Mouse (Mus musculus) gastrocnemius, postnatal 14 days (tissue): Measurements from ENCODE around the gene Afap1l2. TPM values are rescaled to one million over a fixed set of nuclear protein-coding genes. Genes with fewer than 3 reads are reported as not detected.
A peak's percentile ranks its signal among the peaks of the same experiment; 100 is the strongest.

Source experiments
- DNase-seq: peaks from one replicate; pipeline ENCODE4 v3.0.0; 2021; ENCODE audit warnings: mixed read lengths
- intact Hi-C: fragments of 180-260 bp; cut with DNase I; formaldehyde crosslinking; loops from one replicate; pipeline ENCODE4 v1.15.1; 2025; ENCODE audit warnings: low total_unique reads
- total RNA-seq, 2 experiments: library from RNA; stranded (reverse); gene quantifications; 2 replicates each; pipeline ENCODE4 v1.2.3; 2021

The Afap1l2 gene
- total RNA-seq, 2 experiments from 2014 or later, result 6.0 to 11.0 TPM

- intact Hi-C loops, result no loop called here
- no peak for DNase-seq
Measured at GRCm38 (mm10) chr19:57012068-57012467, 4.0 kb upstream of the Afap1l2 start.

- intact Hi-C loops, result no loop called here
- no peak for DNase-seq
Measured at GRCm38 (mm10) chr19:57010064-57010463, 2.0 kb upstream of the Afap1l2 start.

- DNase-seq, result no peak
- intact Hi-C loops, result loop anchor here (5.0 kb wide), 1 partner anchor 87 kb away; no protein-coding TSS in a partner anchor
Measured at GRCm38 (mm10) chr19:57009653-57010052, 1.6 kb upstream of the Afap1l2 start.

- intact Hi-C loops, result loop anchor here (5.0 kb wide), 1 partner anchor 85 kb away; no protein-coding TSS in a partner anchor
Measured at GRCm38 (mm10) chr19:57007291-57007690, 737 bp downstream of the Afap1l2 start.

GRCm38 (mm10) chr19:57006841-57007240, 1.2 kb downstream of the Afap1l2 start:
- no peak for DNase-seq
- intact Hi-C loops, result loop anchor here (5.0 kb wide), 1 partner anchor 85 kb away; no protein-coding TSS in a partner anchor

More at GRCm38 (mm10) chr19:57007291-57007690, 737 bp downstream of the Afap1l2 start:
- DNase-seq, result peak; percentile 69

GRCm38 (mm10) chr19:57005062-57005461, 3.0 kb downstream of the Afap1l2 start:
- intact Hi-C loops, result loop anchor here (5.0 kb wide), 1 partner anchor 83 kb away; no protein-coding TSS in a partner anchor
- peak; percentile 82 for DNase-seq

- DNase-seq, result no peak
Measured at GRCm38 (mm10) chr19:57003460-57003810, 4.6 kb downstream of the Afap1l2 start.

GRCm38 (mm10) chr19:57002741-57003459, 5.1 kb downstream of the Afap1l2 start:
- intact Hi-C loops, result no loop called here
- no peak for DNase-seq

More at GRCm38 (mm10) chr19:57003460-57003810, 4.6 kb downstream of the Afap1l2 start:
- intact Hi-C loops, result no loop called here

- intact Hi-C loops, result no loop called here
- no peak for DNase-seq
Measured at GRCm38 (mm10) chr19:57001926-57002325, 6.1 kb downstream of the Afap1l2 start.

GRCm38 (mm10) chr19:57000592-57000991, 7.4 kb downstream of the Afap1l2 start:
- intact Hi-C loops, result no loop called here
- DNase-seq, result no peak

- no peak for DNase-seq
- intact Hi-C loops, result no loop called here
Measured at GRCm38 (mm10) chr19:56999781-57000180, 8.2 kb downstream of the Afap1l2 start.

- DNase-seq, result no peak
- intact Hi-C loops, result no loop called here
Measured at GRCm38 (mm10) chr19:56998910-56999309, 9.1 kb downstream of the Afap1l2 start.

- intact Hi-C loops, result no loop called here
- no peak for DNase-seq
Measured at GRCm38 (mm10) chr19:56998331-56998730, 9.7 kb downstream of the Afap1l2 start.

- intact Hi-C loops, result no loop called here
- DNase-seq, result peak; percentile 57
Measured at GRCm38 (mm10) chr19:56997164-56997599, 10.8 kb downstream of the Afap1l2 start.

- intact Hi-C loops, result no loop called here
- no peak for DNase-seq
Measured at GRCm38 (mm10) chr19:56995441-56995840, 12.6 kb downstream of the Afap1l2 start.

GRCm38 (mm10) chr19:56994653-56995052, 13.4 kb downstream of the Afap1l2 start:
- intact Hi-C loops, result no loop called here
- no peak for DNase-seq

GRCm38 (mm10) chr19:56993763-56994162, 14.3 kb downstream of the Afap1l2 start:
- intact Hi-C loops, result no loop called here
- no peak for DNase-seq

- intact Hi-C loops, result no loop called here
- DNase-seq, result no peak
Measured at GRCm38 (mm10) chr19:56992978-56993545, 15.0 kb downstream of the Afap1l2 start.

- DNase-seq, result no peak
- intact Hi-C loops, result no loop called here
Measured at GRCm38 (mm10) chr19:56990367-56991111, 17.5 kb downstream of the Afap1l2 start.

- DNase-seq, result no peak
- intact Hi-C loops, result no loop called here
Measured at GRCm38 (mm10) chr19:56989171-56989570, 18.9 kb downstream of the Afap1l2 start.
